Mouse (Mus musculus): ENCODE measurements around the gene Parp1.
A peak's percentile ranks its signal among the peaks of the same experiment; 100 is the strongest.

Parp1 gene

GRCm38 (mm10) chr1:180639416-180640401 lies 71.0 kb downstream of the Parp1 start:
- DNase-seq = peak in 1 of 2 experiments; percentile 28

GRCm38 (mm10) chr1:180640605-180641125 lies 71.9 kb downstream of the Parp1 start:
- DNase-seq = no peak

- DNase-seq = peak; percentile 93 to 94
Measured at GRCm38 (mm10) chr1:180641137-180641517, 72.4 kb downstream of the Parp1 start, which contains the start of gene Lin9. Lin9 (plus strand) TSS chr1:180641150.

- DNase-seq = no peak
Measured at GRCm38 (mm10) chr1:180641518-180642227, 72.9 kb downstream of the Parp1 start.

- DNase-seq = peak in 1 of 2 experiments; percentile 6
Measured at GRCm38 (mm10) chr1:180642228-180642564, 73.5 kb downstream of the Parp1 start.

Data from thymus, postnatal 36 days (tissue).